Mouse (Mus musculus) liver, embryonic 14.5 days (tissue): ENCODE measurements around the gene Ttl. TPM values are rescaled to one million over a fixed set of nuclear protein-coding genes. Genes with fewer than 3 reads are reported as not detected.

ENCODE experiments used
- ATAC-seq: fragments of 200-750 bp; cut with Nextera tagmentation; 2 replicates; pipeline ENCODE4 v1.8.0; 2017; ENCODE audit warnings: moderate number of reproducible peaks, mild to moderate bottlenecking, moderate library complexity; ENCODE audit not compliant: insufficient read depth
- DNase-seq, 3 experiments: peaks; one replicate each; pipeline ENCODE4 v3.0.0-alpha.2; 2012 to 2013; ENCODE audit warnings: low read depth in 3 of 3, low spot score in 3 of 3
- H3K27ac ChIP-seq: fragments of 300-500 bp; sonication (generic); 2 replicates; pipeline ENCODE4 v1.5.1; 2014; ENCODE audit warnings: moderate library complexity, mild to moderate bottlenecking, control low read depth, inconsistent platforms
- H3K27me3 ChIP-seq: fragments of 300-500 bp; sonication (generic); 2 replicates; pipeline ENCODE4 v1.6.1; 2014; ENCODE audit warnings: mild to moderate bottlenecking, low read length, moderate library complexity; ENCODE audit not compliant: control insufficient read depth, insufficient read depth
- H3K36me3 ChIP-seq: fragments of 300-500 bp; sonication (generic); replicated peaks from 2 replicates; pipeline ENCODE4 v1.6.1; 2014; ENCODE audit warnings: low read depth; ENCODE audit not compliant: control insufficient read depth, insufficient read depth
- H3K4me1 ChIP-seq, 2 experiments: fragments of 200-500 bp in 1 of 2; fragments of 300-500 bp in 1 of 2; sonication (generic) in 1 of 2; replicated peaks; 2 replicates each; pipeline ENCODE4 v1.6.1; 2012 to 2014; ENCODE audit warnings: antibody characterized with exemption in 1 of 2, inconsistent platforms in 1 of 2, low read length in 1 of 2; ENCODE audit not compliant: control insufficient read depth in 2 of 2, insufficient read depth in 2 of 2
- H3K4me2 ChIP-seq: fragments of 300-500 bp; sonication (generic); 2 replicates; pipeline ENCODE4 v1.6.1; 2014; ENCODE audit warnings: low read depth, mild to moderate bottlenecking, control low read depth, moderate library complexity
- H3K4me3 ChIP-seq, 2 experiments: fragments of 200-500 bp in 1 of 2; fragments of 300-500 bp in 1 of 2; sonication (generic) in 1 of 2; 2 replicates each; pipeline ENCODE4 v1.5.1; 2012 to 2014; ENCODE audit warnings: low read depth in 2 of 2, low read length in 2 of 2, mild to moderate bottlenecking in 2 of 2, control low read depth in 1 of 2, inconsistent platforms in 1 of 2, moderate library complexity in 1 of 2; ENCODE audit not compliant: insufficient read depth in 1 of 2
- H3K9ac ChIP-seq: fragments of 300-500 bp; sonication (generic); replicated peaks from 2 replicates; pipeline ENCODE4 v1.6.1; 2014; ENCODE audit warnings: mild to moderate bottlenecking, control low read depth, moderate library complexity
- H3K9me3 ChIP-seq: fragments of 300-500 bp; sonication (generic); 2 replicates; pipeline ENCODE4 v1.6.1; 2016; ENCODE audit warnings: low read length, mixed read lengths; ENCODE audit not compliant: control insufficient read depth
- CTCF ChIP-seq: IDR thresholded peaks from 2 replicates; pipeline ENCODE4 v1.5.1; 2016; ENCODE audit warnings: antibody characterized with exemption, low read depth, control low read depth
- EP300 ChIP-seq: IDR thresholded peaks from 2 replicates; pipeline ENCODE4 v1.6.1; 2016; ENCODE audit warnings: antibody characterized with exemption, low read depth
- WGBS: fragments of 180-500 bp; shearing (Covaris S2); extraction: QIAGEN DNeasy Blood & Tissue Kit; methylation state at CpG from one replicate; pipeline ENCODE4 v1.1.7; 2014; ENCODE audit not compliant: insufficient replicate concordance; 5-methylcytosine and 5-hydroxymethylcytosine counted together
- polyA plus RNA-seq, 2 experiments: library from polyadenylated mRNA; depleted of rRNA in 1 of 2; stranded (reverse) in 1 of 2; unstranded in 1 of 2; fragments of >200 nt; fragmentation: Nextera tagmentation in 1 of 2; extraction: Ambion mirVana in 1 of 2; gene quantifications; 2 replicates each; pipeline versions ENCODE4 v1.2.1 to v1.2.3; 2012 to 2014

Gene Ttl
- polyA plus RNA-seq, 2 experiments = 1.2 to 1.5 TPM

DNA sequence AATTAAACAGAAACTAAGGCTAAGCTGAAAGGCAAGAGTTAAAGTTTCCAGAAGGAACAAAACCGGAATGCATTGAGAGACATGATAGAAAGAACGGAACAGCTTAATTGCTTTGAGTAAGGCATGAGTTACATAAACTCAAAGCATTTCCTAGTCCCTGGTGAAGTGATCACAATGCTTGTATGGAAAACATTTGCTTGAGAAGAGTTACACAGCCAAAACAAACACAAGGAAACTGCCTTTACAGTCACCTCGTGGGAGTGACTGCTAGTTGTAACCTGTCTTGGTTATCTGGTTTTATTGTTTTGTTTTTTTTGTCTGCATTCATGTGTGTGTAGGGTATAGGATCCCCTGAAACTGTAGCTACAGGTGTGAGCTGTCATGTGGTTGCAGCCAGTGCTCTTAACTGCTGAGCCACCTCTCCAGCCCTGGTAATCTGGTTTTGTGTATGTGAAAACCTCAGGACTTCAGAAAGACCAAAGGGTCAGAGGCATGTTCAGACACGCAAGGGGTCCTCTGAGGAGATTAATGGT is 13.2 kb upstream of the Ttl start:
- Histone ChIP-seq H3K4me2 (no peak overlapping the region), H3K27me3 (no peaks in the 10 kb centered on the region; the same call in 1 of the 2 replicates), H3K9me3 (no peaks in the 10 kb centered on the region), H3K36me3 (no peaks in the 10 kb centered on the region), H3K4me3 (no peak overlapping the region), H3K27ac (no peak overlapping the region), H3K4me1 (peaks cover 2 to 8% of the 10 kb centered on the region in 2 experiments), H3K9ac (no peak overlapping the region)
- TF ChIP-seq CTCF (no peak), EP300 (no peak)
- ATAC-seq = no peak
- 55% methylated on average over 4 of the region's 4 CpGs for WGBS
- no peak for DNase-seq

- Histone ChIP-seq H3K4me2 (no peak overlapping the region), H3K4me3 (no peak overlapping the region), H3K27ac (no peak overlapping the region), H3K9me3 (no peaks in the 10 kb centered on the region), H3K9ac (no peak overlapping the region), H3K4me1 (peaks cover 14 to 19% of the 10 kb centered on the region in 2 experiments), H3K36me3 (no peaks in the 10 kb centered on the region), H3K27me3 (no peaks in the 10 kb centered on the region; the same call in 1 of the 2 replicates)
- no peak for ATAC-seq
- DNase-seq = no peak
- no peak for TF ChIP-seq EP300
- no peak for TF ChIP-seq CTCF
- 68% methylated on average over 6 of the region's 6 CpGs for WGBS
Measured at GRCm38 (mm10) chr2:129055741-129056140, 10.0 kb upstream of the Ttl start.

DNA sequence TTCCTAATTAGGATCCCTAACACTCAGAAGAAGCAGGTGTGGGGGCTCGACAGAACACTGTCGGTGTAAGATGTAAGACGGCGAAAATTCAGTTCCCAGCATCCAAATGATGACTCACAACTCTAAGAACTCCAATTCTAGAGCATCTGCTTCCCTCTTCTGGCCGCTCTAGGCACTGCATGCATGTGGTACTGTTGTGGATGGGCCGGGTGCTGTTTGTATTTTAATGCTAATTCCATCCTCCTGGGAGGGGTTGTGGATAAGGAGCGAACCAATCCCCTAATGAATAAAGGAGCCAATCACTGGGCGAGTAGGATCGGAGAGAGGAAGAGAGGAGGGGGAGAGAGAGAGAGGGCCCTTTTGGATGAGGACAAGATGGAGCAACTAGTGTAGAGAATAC is 9.1 kb upstream of the Ttl start:
- 44% methylated on average over 9 of the region's 9 CpGs for WGBS
- H3K27ac ChIP-seq = no peak overlapping the region
- no peaks in the 10 kb centered on the region; the same call in 1 of the 2 replicates for H3K27me3 ChIP-seq
- H3K9me3 ChIP-seq = no peaks in the 10 kb centered on the region
- DNase-seq (peak in 1 of 3 experiments; percentile 16), ATAC-seq (no peak)
- H3K4me2 ChIP-seq = no peak overlapping the region
- no peaks in the 10 kb centered on the region for H3K36me3 ChIP-seq
- peaks cover 14 to 19% of the 10 kb centered on the region in 2 experiments for H3K4me1 ChIP-seq
- no peak overlapping the region for H3K9ac ChIP-seq
- H3K4me3 ChIP-seq = no peak overlapping the region
- TF ChIP-seq CTCF (peak; percentile 78), EP300 (no peak)

DNA sequence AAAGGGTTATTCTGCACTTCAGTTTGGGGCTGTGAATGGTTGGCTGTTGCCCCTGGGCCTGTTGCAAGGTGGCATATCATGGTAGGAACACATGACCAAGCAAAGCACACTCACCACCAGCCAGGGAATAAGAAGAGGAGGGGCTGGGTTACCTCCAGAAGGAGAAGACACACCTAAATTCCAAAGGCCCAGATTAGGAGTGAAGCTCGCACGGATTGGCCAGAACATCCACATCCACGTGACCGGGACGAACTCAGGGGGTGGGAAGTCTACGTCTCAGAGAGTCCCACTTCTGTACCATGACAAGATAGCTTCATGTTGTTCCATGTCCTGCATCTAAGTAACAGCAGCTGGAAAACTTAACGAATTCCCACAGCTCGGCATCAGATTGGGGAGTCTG is 8.5 kb upstream of the Ttl start:
- ATAC-seq (no peak), DNase-seq (no peak)
- Histone ChIP-seq H3K27ac (no peak overlapping the region), H3K9ac (no peak overlapping the region), H3K36me3 (no peaks in the 10 kb centered on the region), H3K9me3 (no peaks in the 10 kb centered on the region), H3K4me2 (no peak overlapping the region; the same call in 1 of the 2 replicates), H3K27me3 (no peaks in the 10 kb centered on the region; the same call in 1 of the 2 replicates), H3K4me3 (no peak overlapping the region), H3K4me1 (peaks cover 14 to 19% of the 10 kb centered on the region in 2 experiments)
- TF ChIP-seq CTCF (no peak), EP300 (no peak)
- 78% methylated on average over 8 of the region's 8 CpGs for WGBS

DNA sequence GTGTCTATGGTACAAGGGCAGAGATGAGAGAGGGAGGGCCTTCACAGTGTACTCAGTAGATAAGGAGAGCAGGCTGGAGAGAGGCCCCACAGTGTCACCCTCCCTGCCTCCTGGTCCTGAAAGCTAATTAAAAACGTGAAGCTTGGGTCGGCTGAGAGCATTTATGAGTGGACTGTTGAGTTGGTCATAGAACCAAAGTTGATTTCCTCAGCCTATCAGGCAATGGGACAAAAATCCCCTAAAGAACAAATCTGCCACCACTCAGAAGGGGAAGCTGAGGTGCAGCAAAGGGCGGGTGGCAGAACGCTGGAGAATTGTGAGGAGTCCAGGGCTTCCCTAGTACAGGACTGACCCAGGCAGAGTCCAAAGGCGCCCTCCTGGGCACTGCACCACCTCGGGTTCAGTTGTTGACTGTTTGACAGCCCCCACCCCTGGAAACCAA is 7.8 kb upstream of the Ttl start:
- H3K4me3 ChIP-seq = no peak overlapping the region
- peak; percentile 98 for ATAC-seq
- H3K9ac ChIP-seq = no peak overlapping the region; the same call in 1 of the 2 replicates
- no peaks in the 10 kb centered on the region for H3K9me3 ChIP-seq
- TF ChIP-seq CTCF (no peak), EP300 (no peak)
- no peaks in the 10 kb centered on the region; the same call in 1 of the 2 replicates for H3K27me3 ChIP-seq
- DNase-seq = peak; percentile 29 to 40 (median 29)
- H3K4me1 ChIP-seq = peaks cover 14 to 19% of the 10 kb centered on the region in 2 experiments
- H3K36me3 ChIP-seq = no peaks in the 10 kb centered on the region
- peak overlapping the region; percentile 40 for H3K4me2 ChIP-seq
- 30% methylated on average over 6 of the region's 6 CpGs for WGBS
- H3K27ac ChIP-seq = no peak overlapping the region
